Mouse (Mus musculus) gastrocnemius, postnatal 14 days (tissue): ENCODE measurements around the gene Shroom4. TPM values are rescaled to one million over a fixed set of nuclear protein-coding genes. Genes with fewer than 3 reads are reported as not detected.
A peak's percentile ranks its signal among the peaks of the same experiment; 100 is the strongest.
"Not testable (repeated sequence)": the region's sequence is repeated elsewhere in the genome, so short reads cannot be mapped to it uniquely, and the experiment has no call there.

ENCODE experiments used
- DNase-seq: peaks from one replicate; pipeline ENCODE4 v3.0.0; 2021; ENCODE audit warnings: mixed read lengths
- intact Hi-C: fragments of 180-260 bp; cut with DNase I; formaldehyde crosslinking; loops from one replicate; pipeline ENCODE4 v1.15.1; 2025; ENCODE audit warnings: low total_unique reads
- long read RNA-seq, 2 experiments: library from polyadenylated mRNA; stranded (forward); transcript quantifications; one replicate each; pipeline ENCODE4 v2.0.0; 2021
- total RNA-seq, 2 experiments: library from RNA; stranded (reverse); gene quantifications; 2 replicates each; pipeline ENCODE4 v1.2.3; 2021

The Shroom4 gene
- total RNA-seq, result 1 to 10 TPM; 5.2 to 7.8 TPM
- long read RNA-seq, experiment 1, partial matches to known transcripts, result 0 of 1 reads
- long read RNA-seq, experiment 1, other reads (novel, unspliced or antisense), result 1 of 1 reads
- long read RNA-seq, experiment 2, partial matches to known transcripts, result 4 of 5 reads
- long read RNA-seq, experiment 2, other reads (novel, unspliced or antisense), result 1 of 5 reads

- DNase-seq, result peak; percentile 36
- intact Hi-C loops, result no loop called here
Measured at GRCm38 (mm10) chrX:6399626-6400397, at the start of gene Shroom4. TSS of gene Shroom4 (plus strand) at chrX:6399854.

DNA sequence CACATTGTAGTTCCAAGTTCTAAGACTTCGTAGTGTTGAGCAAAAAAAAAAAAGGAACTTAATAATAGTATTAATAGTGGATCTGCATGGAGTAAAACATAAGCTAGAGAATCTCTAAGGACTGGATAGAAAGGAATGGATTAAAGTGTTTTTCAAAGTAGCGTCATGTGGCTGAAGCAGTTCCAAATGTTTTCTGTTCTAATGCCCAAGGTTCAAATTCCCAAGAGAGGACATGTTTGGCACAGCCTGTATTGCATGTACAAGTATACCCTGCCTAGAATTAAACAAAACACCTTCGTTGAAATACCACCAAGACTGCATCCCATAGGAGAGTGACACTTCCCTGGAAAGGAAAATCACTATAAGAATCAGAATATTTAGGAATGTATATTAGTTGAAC, 42.8 kb upstream of the Shroom4 start:
- intact Hi-C loops, result no loop called here
- DNase-seq, result no peak

DNA sequence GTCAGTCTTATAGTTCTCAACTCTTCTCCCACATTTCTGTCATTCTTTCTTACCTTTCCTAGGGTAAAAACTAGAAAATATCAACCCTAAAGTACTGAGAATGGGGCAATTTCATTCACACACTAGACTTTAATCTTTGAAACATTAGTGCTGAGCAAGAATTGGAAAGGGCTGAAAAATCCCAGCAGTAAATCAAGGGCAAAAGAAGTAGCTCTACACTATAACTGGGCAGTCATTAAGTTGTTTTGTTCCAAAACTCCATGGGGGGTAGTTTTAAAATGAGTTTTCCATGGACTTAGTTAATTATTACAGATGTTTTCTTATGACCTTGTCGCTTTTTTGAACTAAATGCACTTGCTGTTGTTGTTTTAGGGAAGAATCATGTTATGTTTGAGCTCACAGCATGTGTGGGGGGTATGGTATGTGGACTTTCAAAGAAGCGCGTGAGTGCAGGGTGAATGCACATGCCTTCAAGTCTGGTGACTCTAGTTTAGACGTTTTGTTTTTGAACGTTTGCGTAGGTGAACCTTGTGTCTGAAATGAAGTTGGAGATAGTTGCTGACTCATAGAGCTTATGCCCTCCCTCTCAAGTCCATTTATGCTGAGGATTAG, 42.0 kb upstream of the Shroom4 start:
- intact Hi-C loops, result no loop called here
- no peak for DNase-seq

- intact Hi-C loops, result no loop called here
- DNase-seq, result no peak
Measured at GRCm38 (mm10) chrX:6368822-6369221, 30.8 kb upstream of the Shroom4 start.

DNA sequence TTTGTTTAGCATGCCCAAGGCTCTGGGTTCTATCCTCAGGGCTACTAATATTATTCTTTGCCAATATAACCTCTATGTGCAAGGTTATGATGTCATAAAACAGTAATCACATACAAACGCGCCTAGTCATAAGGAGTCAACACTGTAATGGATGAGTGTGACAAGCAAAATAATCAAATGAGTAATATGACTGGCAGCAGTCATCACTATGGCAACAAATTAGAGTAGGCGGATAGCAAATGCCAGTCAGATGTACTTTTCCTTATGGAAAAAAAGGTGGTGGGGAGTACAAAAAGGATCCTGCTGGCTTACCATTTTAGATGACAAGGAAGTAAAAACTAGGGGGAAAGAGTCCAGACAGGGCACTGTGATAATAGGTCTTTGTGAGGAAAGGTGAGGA, 28.9 kb upstream of the Shroom4 start:
- DNase-seq, result no peak
- intact Hi-C loops, result no loop called here

DNA sequence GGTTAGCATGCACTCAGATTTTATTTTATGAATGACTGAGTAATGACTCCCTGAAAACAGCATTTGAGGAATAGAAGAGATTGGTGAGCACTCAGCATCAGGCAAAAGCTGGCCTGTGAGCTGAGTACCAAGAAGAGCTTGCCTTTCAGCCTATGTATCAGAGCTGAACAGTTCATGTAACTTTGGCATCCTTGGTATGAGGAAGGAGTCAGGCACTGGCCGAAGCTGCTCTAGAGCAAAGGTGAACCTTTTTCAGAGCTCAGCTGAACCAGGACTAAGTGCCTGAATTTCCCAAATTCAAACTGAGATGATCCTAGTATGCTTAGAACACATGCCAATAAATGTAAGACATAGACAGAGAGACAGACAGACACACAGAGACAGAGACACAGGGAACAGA, 5.8 kb upstream of the Shroom4 start:
- no peak for DNase-seq
- intact Hi-C loops, result no loop called here

DNA sequence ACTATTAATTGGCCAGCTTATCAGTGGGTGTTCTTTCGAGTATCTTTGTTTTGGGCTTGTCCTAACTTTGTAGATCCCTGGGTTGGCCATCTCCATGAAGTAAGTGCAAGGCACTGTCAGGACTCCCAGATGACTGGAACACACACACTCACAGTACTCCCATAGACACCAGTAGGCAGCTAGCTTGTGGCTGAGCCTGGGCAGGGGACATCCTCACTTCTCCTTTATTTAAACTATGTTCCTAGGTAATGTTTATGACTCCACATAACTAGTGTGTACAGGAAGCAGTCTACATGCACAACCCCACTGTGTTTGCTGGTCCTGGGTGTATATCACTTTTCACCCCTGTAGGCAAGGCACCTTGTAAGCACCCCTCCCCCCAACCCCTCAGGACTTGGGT, 461 bp upstream of the Shroom4 start:
- intact Hi-C loops, result no loop called here
- no peak for DNase-seq

DNA sequence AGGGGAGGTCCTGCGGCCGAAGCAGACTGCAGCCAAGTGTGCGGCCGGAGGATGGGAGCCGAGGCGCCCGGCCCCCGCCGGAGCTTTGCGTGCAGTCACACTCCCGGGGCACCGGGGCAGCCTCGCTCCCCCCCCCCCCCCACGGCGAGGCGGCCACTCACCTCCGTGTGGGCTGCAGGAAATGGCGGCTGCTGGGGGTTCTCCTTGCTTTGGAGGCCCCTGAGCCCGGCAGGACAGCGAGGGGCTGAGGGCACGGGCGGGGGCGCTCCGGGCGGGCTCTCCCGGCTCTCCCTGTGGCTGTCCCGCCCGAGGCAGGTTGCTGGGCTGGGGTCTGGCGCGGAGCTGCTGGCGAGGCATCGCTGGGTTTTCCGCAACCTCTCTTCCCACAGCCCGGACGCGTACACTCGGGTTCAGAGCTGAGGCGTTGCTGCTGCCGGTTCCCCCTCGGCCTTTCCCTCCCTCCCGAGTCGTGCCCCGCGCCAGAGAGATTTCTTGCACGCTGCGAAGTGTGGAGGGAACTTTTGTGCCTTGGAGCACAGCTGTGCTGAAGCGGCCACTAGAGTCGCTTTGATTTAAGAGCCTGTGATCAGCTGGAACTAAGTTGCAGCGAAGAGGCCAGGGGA, 855 bp downstream of the Shroom4 start:
- DNase-seq, result peak; percentile 32
- intact Hi-C loops, result no loop called here

GRCm38 (mm10) chrX:6402921-6403320, 3.3 kb downstream of the Shroom4 start:
- intact Hi-C loops, result no loop called here
- no peak for DNase-seq

DNA sequence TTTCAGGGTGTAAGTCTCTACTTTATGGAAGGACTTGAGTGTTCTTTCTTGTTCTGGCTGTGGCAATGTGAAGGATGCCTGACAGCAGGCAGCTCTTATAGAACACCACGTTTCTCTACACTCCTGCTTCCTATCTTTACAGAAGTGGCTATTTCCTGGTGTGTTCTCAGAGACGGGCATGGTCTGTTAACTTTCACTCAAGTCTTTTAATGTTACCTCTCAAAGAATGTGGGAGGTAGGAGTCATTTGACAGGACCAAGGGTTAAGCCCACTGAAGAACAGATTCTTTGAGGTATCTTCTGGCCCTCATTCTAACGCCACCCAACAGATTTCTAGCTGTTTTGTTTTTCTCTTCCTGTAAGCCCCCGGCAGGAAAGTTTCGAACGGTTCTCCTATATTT, 9.5 kb downstream of the Shroom4 start:
- intact Hi-C loops, result no loop called here
- DNase-seq, result no peak

GRCm38 (mm10) chrX:6415412-6415811, 15.8 kb downstream of the Shroom4 start:
- intact Hi-C loops, result no loop called here
- no peak for DNase-seq

- DNase-seq, result no peak
- intact Hi-C loops, result no loop called here
Measured at GRCm38 (mm10) chrX:6415936-6416335, 16.3 kb downstream of the Shroom4 start.

DNA sequence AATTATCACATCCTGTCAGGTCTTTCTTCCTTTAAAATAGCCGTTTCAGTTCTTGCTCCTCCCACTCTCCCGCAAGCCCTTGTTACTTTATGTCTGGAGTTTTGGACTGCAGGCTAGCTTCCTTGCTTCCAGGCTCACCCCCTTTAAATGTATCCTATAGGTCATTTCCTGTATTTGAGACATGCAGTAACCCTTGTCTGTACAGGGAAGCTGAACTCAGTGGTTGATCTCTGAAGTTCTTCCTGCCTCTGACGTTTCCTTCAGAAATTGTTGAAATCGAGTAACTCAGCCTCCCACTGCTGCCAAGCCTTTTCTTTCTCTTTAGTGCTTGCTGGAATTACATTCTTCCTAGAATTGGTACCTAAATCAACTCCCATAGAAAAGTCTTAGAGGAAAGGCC, 18.5 kb downstream of the Shroom4 start:
- intact Hi-C loops, result no loop called here
- DNase-seq, result no peak

DNA sequence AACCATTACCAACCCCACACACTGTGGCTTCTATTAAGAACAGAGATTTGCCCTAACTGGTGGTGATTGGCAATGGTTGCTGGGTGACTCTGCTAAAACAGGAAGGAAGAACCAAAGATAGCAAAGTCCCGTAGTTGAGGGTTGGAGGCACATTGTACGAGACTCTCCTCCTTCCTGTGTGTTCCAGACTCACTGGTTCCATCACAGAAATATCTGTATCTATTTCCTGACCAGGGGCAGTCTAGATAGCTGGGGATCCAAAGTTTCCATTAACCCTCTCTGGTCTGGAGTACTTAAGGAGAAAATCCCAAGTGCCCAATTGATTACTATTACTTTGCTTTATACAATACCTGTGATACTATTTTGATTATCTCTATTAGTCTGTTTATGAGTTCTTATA, 35.6 kb downstream of the Shroom4 start:
- intact Hi-C loops, result no loop called here
- DNase-seq, result no peak

- intact Hi-C loops, result no loop called here
Measured at GRCm38 (mm10) chrX:6446422-6446821, 46.8 kb downstream of the Shroom4 start.

GRCm38 (mm10) chrX:6448001-6448400, 48.3 kb downstream of the Shroom4 start:
- intact Hi-C loops, result no loop called here
- no peak for DNase-seq

More at GRCm38 (mm10) chrX:6446422-6446821, 46.8 kb downstream of the Shroom4 start:
- DNase-seq, result no peak

- DNase-seq, result no peak
- intact Hi-C loops, result no loop called here
Measured at GRCm38 (mm10) chrX:6453220-6453619, 53.6 kb downstream of the Shroom4 start.

DNA sequence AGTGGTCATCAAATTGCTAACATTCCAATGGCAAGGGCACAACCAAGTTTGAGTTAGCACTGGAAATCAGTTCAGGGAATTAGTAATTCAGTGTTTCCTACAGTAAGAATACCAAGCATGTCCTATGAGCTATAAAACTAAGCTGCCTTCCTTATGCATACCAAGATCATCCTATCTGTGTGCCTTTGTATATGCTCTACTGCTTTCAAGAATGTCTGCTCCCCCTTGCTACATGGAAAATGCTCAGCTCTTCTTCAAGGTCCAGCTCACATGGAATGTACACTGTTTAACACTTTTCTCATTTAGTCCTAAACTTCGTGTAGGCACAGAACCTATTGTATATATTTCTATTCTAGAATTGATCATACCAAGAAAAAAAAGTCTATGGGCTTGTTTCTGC, 69.6 kb downstream of the Shroom4 start:
- DNase-seq, intact Hi-C loops: not testable (repeated sequence)

DNA sequence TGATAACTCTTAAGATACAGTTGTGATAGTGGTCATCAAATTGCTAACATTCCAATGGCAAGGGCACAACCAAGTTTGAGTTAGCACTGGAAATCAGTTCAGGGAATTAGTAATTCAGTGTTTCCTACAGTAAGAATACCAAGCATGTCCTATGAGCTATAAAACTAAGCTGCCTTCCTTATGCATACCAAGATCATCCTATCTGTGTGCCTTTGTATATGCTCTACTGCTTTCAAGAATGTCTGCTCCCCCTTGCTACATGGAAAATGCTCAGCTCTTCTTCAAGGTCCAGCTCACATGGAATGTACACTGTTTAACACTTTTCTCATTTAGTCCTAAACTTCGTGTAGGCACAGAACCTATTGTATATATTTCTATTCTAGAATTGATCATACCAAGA, 72.9 kb downstream of the Shroom4 start:
- DNase-seq, intact Hi-C loops: not testable (repeated sequence)

DNA sequence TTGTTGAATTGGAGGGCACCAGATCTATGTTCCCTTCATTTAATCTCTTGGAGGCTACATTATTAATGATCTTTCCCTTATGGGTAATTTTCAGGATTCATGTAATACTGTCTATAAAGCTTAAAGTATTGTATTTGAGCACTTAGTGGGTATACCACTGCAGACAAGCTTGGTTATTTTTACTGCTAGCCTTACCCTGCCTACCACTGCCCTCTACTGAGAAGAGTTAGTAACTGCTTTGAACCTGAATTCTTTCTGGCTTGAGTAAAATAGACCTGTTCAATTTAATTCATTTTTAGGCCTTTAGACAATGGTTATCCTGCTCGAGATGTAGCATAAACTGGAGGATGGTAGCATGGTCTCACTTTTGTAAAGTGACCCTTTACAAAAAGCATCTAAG, 75.5 kb downstream of the Shroom4 start:
- intact Hi-C loops, result no loop called here
- DNase-seq, result no peak

- no peak for DNase-seq
- intact Hi-C loops, result no loop called here
Measured at GRCm38 (mm10) chrX:6482268-6482667, 82.6 kb downstream of the Shroom4 start.
